Mouse (Mus musculus) lung, adult 18-20 months (tissue): ENCODE results near the gene Olfr1295.

ENCODE experiments used
- DNase-seq, 2 experiments: peaks; one replicate each; pipeline ENCODE4 v3.0.0; 2022; ENCODE audit warnings: mixed read lengths in 2 of 2

The Olfr1295 gene

GRCm38 (mm10) chr2:111569581-111569980 lies at the start of gene Olfr1295:
Gene Olfr1295, minus strand, starts transcription at chr2:111569681.
- DNase-seq = no peak

GRCm38 (mm10) chr2:111540191-111540590 lies 29.3 kb downstream of the Olfr1295 start, which contains the start of gene Olfr1294:
Gene Olfr1294, minus strand, starts transcription at chr2:111540291.
- DNase-seq = no peak

- no peak for DNase-seq
Observed at GRCm38 (mm10) chr2:111524903-111525302, 44.6 kb downstream of the Olfr1295 start, which contains the start of gene Olfr1293-ps. Gene Olfr1293-ps, plus strand, starts transcription at chr2:111525203.

GRCm38 (mm10) chr2:111517451-111517850 lies 52.0 kb downstream of the Olfr1295 start:
- no peak for DNase-seq
